Mouse (Mus musculus) limb, embryonic 12.5 days (tissue): ENCODE measurements around the gene Taar4. TPM values are rescaled to one million over a fixed set of nuclear protein-coding genes. Genes with fewer than 3 reads are reported as not detected.

Experiments
- ATAC-seq: fragments of 200-750 bp; cut with Nextera tagmentation; 2 replicates; pipeline ENCODE4 v1.8.0; 2017; ENCODE audit warnings: low read depth, moderate TSS enrichment; ENCODE audit not compliant: insufficient number of reproducible peaks, insufficient read depth, low FRiP score, low TSS enrichment
- H3K27ac ChIP-seq: fragments of 300-500 bp; sonication (generic); 2 replicates; pipeline ENCODE4 v1.5.1; 2016; ENCODE audit warnings: mild to moderate bottlenecking, moderate library complexity
- H3K27me3 ChIP-seq: fragments of 300-500 bp; sonication (generic); 2 replicates; pipeline ENCODE4 v1.6.1; 2016; ENCODE audit warnings: mild to moderate bottlenecking, moderate library complexity
- H3K36me3 ChIP-seq: fragments of 300-500 bp; sonication (generic); 2 replicates; pipeline ENCODE4 v1.6.1; 2016; ENCODE audit warnings: mild to moderate bottlenecking, moderate library complexity
- H3K4me1 ChIP-seq: fragments of 300-500 bp; sonication (generic); replicated peaks from 2 replicates; pipeline ENCODE4 v1.6.1; 2016
- H3K4me2 ChIP-seq: fragments of 300-500 bp; sonication (generic); 2 replicates; pipeline ENCODE4 v1.6.1; 2016; ENCODE audit warnings: mild to moderate bottlenecking, moderate library complexity
- H3K4me3 ChIP-seq: fragments of 300-500 bp; sonication (generic); replicated peaks from 2 replicates; pipeline ENCODE4 v1.5.1; 2016; ENCODE audit warnings: mild to moderate bottlenecking
- H3K9ac ChIP-seq: fragments of 300-500 bp; sonication (generic); replicated peaks from 2 replicates; pipeline ENCODE4 v1.6.1; 2016; ENCODE audit warnings: mild to moderate bottlenecking, moderate library complexity
- H3K9me3 ChIP-seq: fragments of 300-500 bp; sonication (generic); 2 replicates; pipeline ENCODE4 v1.6.1; 2016; ENCODE audit warnings: mild to moderate bottlenecking, moderate library complexity
- WGBS: fragments of 180-500 bp; shearing (Covaris S2); methylation state at CpG from one replicate; pipeline ENCODE4 v1.1.7; 2016; 5-methylcytosine and 5-hydroxymethylcytosine counted together
- polyA plus RNA-seq: library from polyadenylated mRNA; unstranded; fragments of >200 nt; fragmentation: Nextera tagmentation; extraction: Ambion mirVana; gene quantifications from 2 replicates; pipeline ENCODE4 v1.2.1, GENCODE M21; 2016

The Taar4 gene
- polyA plus RNA-seq, 1 experiment from 2014 or later: not detected

DNA sequence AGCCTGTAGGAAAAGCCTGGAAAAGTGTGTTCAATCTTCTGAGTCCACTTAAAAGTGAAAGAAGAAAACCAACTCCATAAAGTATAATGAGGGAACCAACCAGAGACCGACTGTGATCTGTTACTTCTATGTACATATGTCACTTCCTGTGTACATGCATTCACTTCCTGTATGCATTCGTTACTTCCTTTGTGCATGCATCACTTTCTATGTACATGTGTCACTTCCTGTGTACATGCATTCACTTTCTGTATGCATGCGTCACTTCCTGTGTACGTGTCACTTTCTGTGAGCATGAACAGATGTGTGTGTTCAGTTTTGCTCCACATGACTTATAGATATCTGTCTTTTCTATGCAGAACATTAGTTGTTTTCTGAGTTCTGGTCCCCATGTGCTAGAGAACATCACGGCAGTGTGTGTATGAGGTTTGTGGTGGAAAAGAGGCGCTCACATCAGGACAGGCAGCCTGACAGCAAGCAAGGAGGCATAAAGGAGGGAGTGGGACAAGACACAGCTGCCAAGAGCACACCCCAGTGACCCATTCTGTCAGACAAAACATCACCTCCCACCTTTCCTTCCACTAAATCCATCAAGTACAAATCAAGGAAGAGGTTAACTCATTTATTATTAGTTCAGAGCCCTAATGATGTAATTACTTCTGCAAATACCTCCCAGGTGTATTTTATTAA, 4.8 kb downstream of the Taar4 start:
- ATAC-seq: no peak

DNA sequence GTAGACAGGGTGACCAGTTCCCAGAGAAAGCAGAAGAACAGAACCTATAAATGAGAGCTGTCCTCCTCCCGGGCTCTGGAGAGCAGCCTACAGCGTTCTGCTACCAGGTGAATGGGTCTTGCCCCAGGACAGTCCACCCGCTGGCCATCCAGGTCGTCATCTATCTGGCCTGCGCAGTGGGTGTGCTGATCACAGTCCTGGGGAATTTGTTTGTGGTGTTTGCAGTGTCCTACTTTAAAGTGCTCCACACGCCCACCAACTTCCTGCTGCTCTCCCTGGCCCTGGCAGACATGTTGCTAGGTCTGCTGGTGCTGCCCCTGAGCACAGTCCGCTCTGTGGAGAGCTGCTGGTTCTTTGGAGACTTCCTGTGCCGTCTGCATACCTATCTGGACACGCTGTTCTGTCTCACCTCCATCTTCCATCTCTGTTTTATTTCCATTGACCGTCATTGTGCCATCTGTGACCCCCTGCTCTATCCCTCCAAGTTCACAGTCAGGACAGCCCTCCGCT, 10.4 kb downstream of the Taar4 start, which contains the start of gene Taar5:
TSS of gene Taar5 (plus strand) at position 51 of the 510 bp plus-strand sequence.
- H3K4me1 ChIP-seq: no peaks in the 10 kb centered on the region
- H3K9ac ChIP-seq: no peak within 1 kb of the TSS
- ATAC-seq: no peak
- H3K9me3 ChIP-seq: no peaks in the 10 kb centered on the region
- H3K4me3 ChIP-seq: no peak within 1 kb of the TSS
- no peak within 1 kb of the TSS for H3K4me2 ChIP-seq
- 90% methylated on average over 11 of the region's 11 CpGs for WGBS
- no peaks in the 10 kb centered on the region for H3K36me3 ChIP-seq
- H3K27me3 ChIP-seq: no peaks in the 10 kb centered on the region
- no peak within 1 kb of the TSS for H3K27ac ChIP-seq

More for the DNA sequence above, 4.8 kb downstream of the Taar4 start:
- Histone ChIP-seq H3K27me3 (no peaks in the 10 kb centered on the region), H3K4me3 (no peak overlapping the region), H3K4me2 (no peak overlapping the region), H3K27ac (no peak overlapping the region), H3K9ac (no peak overlapping the region), H3K9me3 (no peaks in the 10 kb centered on the region), H3K4me1 (no peaks in the 10 kb centered on the region), H3K36me3 (no peaks in the 10 kb centered on the region)
- WGBS: 84% methylated on average over 6 of the region's 6 CpGs

DNA sequence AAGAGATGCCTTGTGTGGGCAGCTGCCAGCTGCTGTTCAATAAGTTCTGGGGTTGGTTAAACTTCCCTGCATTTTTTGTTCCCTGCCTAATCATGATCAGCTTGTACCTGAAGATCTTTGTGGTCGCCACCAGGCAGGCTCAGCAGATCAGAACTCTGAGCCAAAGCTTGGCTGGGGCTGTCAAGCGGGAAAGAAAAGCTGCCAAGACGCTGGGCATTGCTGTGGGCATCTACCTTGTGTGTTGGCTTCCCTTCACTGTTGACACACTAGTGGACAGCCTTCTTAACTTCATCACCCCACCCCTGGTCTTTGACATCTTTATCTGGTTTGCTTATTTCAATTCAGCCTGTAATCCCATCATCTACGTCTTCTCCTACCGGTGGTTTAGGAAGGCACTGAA, 11.0 kb downstream of the Taar4 start:
- no peak overlapping the region for H3K9ac ChIP-seq

DNA sequence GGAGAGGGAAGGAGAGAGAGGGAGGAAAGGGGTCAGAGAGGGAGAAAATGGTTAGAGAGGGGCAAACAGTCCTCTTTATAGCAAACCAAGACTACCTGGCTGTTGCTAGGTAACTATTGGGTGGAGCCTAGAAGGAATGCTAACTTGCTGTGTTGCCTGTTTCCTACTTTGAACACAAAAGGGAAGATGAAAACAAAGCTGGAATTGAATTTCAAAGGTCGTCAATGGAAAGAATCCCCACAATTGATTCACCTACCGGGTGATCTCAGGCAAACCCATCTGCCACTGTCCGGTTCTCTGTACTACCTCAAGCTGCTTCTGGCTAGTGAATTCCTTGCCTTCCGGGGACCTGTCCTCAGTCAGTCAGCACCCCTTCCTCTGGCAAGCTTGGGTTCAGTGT, 17.7 kb downstream of the Taar4 start:
- Histone ChIP-seq H3K4me3 (no peak overlapping the region), H3K9ac (no peak overlapping the region), H3K27ac (no peak overlapping the region), H3K4me1 (no peaks in the 10 kb centered on the region), H3K27me3 (no peaks in the 10 kb centered on the region; the same call in 1 of the 2 replicates), H3K9me3 (no peaks in the 10 kb centered on the region), H3K36me3 (no peaks in the 10 kb centered on the region), H3K4me2 (no peak overlapping the region)
- ATAC-seq: no peak
- WGBS: 66% methylated on average over 4 of the region's 4 CpGs

More for the DNA sequence above, 11.0 kb downstream of the Taar4 start:
- Histone ChIP-seq H3K4me3 (no peak overlapping the region), H3K4me2 (no peak overlapping the region), H3K27me3 (no peaks in the 10 kb centered on the region), H3K4me1 (no peaks in the 10 kb centered on the region), H3K27ac (no peak overlapping the region), H3K9me3 (no peaks in the 10 kb centered on the region), H3K36me3 (no peaks in the 10 kb centered on the region)
- ATAC-seq: no peak
- 85% methylated on average over 5 of the region's 5 CpGs for WGBS

DNA sequence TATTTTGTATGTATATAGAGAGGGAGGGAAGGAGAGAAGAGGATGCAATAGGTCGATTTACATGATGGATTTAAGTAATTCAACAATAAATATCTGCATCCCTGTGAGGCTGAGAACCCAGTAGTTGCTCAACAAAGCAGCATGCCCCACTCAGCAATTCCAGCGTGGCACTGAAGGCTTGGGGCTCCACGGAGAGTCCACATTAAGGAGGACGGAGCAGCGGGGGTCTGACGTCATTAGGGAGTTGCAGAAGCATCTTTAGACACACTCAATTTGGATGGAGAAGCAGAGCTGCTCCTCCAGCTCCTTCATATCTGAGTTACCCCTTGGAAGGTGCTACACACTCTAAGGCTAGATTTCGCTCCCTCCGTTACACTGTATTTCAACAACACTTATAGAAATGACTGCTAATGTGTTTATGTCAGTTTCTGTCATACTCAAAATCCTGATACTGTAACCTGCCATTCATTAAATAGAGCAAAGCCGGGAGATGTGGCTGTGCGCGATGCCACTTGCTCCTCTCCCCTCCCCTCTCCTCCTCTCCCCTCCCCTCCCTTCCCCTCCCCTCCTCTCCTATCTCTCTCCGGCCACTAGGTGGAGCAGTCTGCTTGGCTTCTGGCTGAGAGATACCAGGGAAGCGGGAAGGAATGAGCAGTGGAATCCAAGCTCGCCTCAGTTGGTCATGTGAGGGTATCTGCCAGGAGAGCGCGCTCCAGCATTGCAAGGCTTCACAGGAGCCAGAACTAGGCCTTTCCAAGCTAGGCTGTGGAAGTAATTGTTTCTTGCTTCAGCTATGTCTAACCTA, 18.8 kb downstream of the Taar4 start:
- Histone ChIP-seq H3K36me3 (no peaks in the 10 kb centered on the region), H3K4me2 (no peak overlapping the region), H3K27ac (no peak overlapping the region), H3K4me1 (no peaks in the 10 kb centered on the region), H3K9me3 (no peaks in the 10 kb centered on the region), H3K9ac (no peak overlapping the region), H3K4me3 (no peak overlapping the region), H3K27me3 (no peaks in the 10 kb centered on the region; the same call in 1 of the 2 replicates)
- no peak for ATAC-seq
- 46% methylated on average over 16 of the region's 16 CpGs for WGBS

DNA sequence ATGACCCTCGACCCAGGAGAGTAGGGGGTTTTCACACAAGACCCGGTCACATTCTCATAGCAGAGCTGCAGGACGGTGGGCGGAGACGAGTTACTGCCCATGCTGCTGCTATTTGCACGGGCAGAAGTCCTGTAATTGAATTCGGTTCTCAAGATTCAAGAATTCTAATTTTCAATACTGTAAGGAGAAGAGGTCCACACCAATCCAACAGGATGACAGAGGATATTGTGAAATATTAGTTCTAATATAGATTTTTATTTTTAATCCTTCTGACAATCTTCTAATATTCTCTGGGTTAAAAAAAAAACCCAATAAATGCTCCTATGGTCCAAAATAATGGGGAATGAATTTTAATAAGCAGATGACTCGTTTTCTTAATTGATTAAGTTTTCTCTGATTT, 25.3 kb downstream of the Taar4 start, which contains the start of gene Taar6:
TSS of gene Taar6 (minus strand) at position 101 of the 400 bp plus-strand sequence.
- Histone ChIP-seq H3K36me3 (no peaks in the 10 kb centered on the region), H3K4me3 (no peak within 1 kb of the TSS), H3K9ac (no peak within 1 kb of the TSS), H3K27ac (no peak within 1 kb of the TSS), H3K9me3 (0 out of 2 replicates have a peak, but pooled peaks cover 3% of the 10 kb centered on the region), H3K4me2 (no peak within 1 kb of the TSS), H3K4me1 (no peaks in the 10 kb centered on the region), H3K27me3 (no peaks in the 10 kb centered on the region)
- no peak for ATAC-seq
- WGBS: 82% methylated on average over 8 of the region's 8 CpGs

DNA sequence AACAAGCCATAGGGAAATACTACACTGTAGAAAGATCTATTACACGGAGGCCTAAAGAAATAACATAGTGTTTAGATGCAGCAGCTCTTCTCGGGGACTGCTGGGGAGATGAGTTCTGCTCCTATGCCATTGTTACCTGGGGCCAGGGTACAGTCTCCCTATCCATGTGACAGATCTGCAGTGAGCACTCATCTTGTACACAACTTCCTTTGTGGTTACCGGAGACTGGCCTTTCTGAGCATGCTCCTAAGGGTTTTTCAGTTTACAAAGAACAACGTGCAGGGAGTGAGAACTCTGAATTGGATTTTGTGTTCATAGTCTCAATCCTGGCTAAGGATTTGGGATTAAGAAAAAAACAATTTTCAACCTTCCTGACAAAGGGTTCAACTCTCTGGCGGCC, 26.1 kb downstream of the Taar4 start:
- no peak overlapping the region for H3K9ac ChIP-seq
- ATAC-seq: no peak
- H3K4me3 ChIP-seq: no peak overlapping the region
- H3K36me3 ChIP-seq: no peaks in the 10 kb centered on the region
- no peaks in the 10 kb centered on the region for H3K27me3 ChIP-seq
- no peak overlapping the region for H3K4me2 ChIP-seq
- 84% methylated on average over 5 of the region's 5 CpGs for WGBS
- no peaks in the 10 kb centered on the region for H3K4me1 ChIP-seq
- H3K9me3 ChIP-seq: 0 out of 2 replicates have a peak, but pooled peaks cover 3% of the 10 kb centered on the region
- H3K27ac ChIP-seq: no peak overlapping the region

DNA sequence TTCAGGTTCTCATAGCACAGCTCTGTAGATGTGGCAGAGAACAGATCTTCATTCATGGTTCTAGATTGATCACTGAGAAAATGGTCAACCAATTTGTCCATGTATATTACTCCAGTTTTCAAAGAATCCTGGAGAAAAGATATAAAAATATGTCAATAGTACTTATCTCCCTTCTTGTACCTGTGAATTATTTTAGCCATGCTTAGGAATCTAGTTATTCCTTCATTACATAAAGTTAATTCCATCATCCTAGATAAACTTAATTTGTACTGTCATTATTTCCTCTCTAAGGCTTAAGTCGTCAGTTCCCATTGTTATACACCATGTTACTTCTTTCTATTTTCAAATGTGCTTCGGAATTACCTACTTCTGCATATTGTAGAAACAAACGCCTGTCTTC, 33.1 kb downstream of the Taar4 start, which contains the start of gene Taar7a:
TSS of gene Taar7a (minus strand) at position 101 of the 400 bp plus-strand sequence.
- no peak; the same call in 1 of the 2 replicates for ATAC-seq
- H3K36me3 ChIP-seq: no peaks in the 10 kb centered on the region

DNA sequence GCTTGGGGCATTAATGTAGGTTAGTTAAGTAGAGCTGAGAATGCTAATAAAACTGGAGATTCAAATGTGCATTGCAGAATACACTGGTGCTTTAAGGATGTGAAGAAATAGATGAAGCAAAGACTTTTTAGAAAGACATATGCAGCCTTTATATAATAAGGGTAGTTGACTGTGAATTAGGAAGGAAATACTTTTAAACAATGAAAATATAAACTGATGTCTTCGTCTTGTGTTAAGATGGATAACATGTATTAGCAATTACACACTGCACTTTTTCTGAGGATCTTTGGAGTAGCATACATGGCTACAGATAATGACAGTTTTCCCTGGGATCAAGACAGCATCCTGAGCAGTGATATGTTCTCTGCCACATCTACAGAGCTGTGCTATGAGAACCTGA, 39.3 kb downstream of the Taar4 start, which contains the start of gene Taar7b:
TSS of gene Taar7b (plus strand) at position 301 of the 400 bp plus-strand sequence.
- Histone ChIP-seq H3K9me3 (no peaks in the 10 kb centered on the region), H3K27ac (no peak within 1 kb of the TSS), H3K4me2 (no peak within 1 kb of the TSS), H3K9ac (no peak within 1 kb of the TSS), H3K4me3 (no peak within 1 kb of the TSS), H3K4me1 (no peaks in the 10 kb centered on the region), H3K27me3 (no peaks in the 10 kb centered on the region), H3K36me3 (no peaks in the 10 kb centered on the region)
- 94% methylated on average over 1 of the region's 1 CpGs for WGBS
- ATAC-seq: no peak

More for the DNA sequence above, 33.1 kb downstream of the Taar4 start, which contains the start of gene Taar7a:
- H3K27me3 ChIP-seq: no peaks in the 10 kb centered on the region
- 78% methylated on average over 3 of the region's 3 CpGs for WGBS
- no peaks in the 10 kb centered on the region for H3K4me1 ChIP-seq
- H3K9ac ChIP-seq: no peak within 1 kb of the TSS
- H3K4me3 ChIP-seq: no peak within 1 kb of the TSS
- H3K4me2 ChIP-seq: no peak within 1 kb of the TSS
- H3K9me3 ChIP-seq: 0 out of 2 replicates have a peak, but pooled peaks cover 2% of the 10 kb centered on the region
- H3K27ac ChIP-seq: no peak within 1 kb of the TSS

DNA sequence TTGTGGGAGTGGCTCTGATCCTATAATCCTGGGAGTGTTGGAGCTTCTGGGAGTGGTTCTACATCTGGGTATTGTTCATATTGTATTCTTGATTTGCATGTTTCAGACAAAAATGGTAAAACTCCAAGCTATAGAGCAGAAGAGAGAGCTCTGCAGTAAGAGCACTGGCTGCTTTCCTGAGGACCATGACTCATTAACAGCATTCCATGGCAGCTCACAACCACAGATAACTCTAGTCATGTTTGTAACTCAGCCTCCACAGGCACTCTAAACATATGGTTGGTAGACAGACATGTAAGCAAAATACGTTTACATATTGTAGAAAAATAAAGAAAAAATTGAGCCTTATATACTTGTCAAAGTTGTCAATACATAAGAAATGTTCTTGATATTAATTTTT, 46.1 kb downstream of the Taar4 start:
- no peak overlapping the region for H3K4me2 ChIP-seq
- H3K4me1 ChIP-seq: no peaks in the 10 kb centered on the region
- no peak overlapping the region for H3K27ac ChIP-seq
- H3K9ac ChIP-seq: no peak overlapping the region
- no peak overlapping the region for H3K4me3 ChIP-seq
- H3K36me3 ChIP-seq: no peaks in the 10 kb centered on the region
- no peak for ATAC-seq
- H3K27me3 ChIP-seq: no peaks in the 10 kb centered on the region
- 84% methylated on average over 1 of the region's 1 CpGs for WGBS
- no peaks in the 10 kb centered on the region for H3K9me3 ChIP-seq

DNA sequence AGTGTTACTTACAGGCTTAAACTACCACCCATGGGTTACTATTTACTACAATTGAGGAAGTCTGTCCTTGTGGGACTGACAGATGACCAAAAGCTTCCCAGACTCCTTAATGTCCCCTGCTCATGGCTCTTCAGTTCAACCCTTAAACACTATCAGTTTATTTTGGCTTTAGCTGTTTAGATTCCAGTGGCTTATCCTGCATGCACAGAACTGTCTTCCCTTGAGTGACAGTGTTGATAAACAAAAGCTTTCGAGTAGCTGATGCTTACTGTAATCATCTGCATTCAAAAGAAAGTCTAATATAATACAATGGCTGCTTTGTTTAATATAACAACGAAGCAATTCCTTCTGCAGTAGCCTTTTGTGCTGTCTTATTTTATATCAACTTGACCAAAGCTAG, 46.7 kb downstream of the Taar4 start:
- Histone ChIP-seq H3K36me3 (no peaks in the 10 kb centered on the region), H3K4me3 (no peak overlapping the region), H3K9me3 (no peaks in the 10 kb centered on the region), H3K9ac (no peak overlapping the region), H3K27ac (no peak overlapping the region), H3K4me2 (no peak overlapping the region), H3K27me3 (no peaks in the 10 kb centered on the region), H3K4me1 (no peaks in the 10 kb centered on the region)
- no peak for ATAC-seq
- WGBS: 67% methylated on average over 2 of the region's 2 CpGs
